ENCODE assay signal across 11 mouse cellular contexts in the genomic region with DNA sequence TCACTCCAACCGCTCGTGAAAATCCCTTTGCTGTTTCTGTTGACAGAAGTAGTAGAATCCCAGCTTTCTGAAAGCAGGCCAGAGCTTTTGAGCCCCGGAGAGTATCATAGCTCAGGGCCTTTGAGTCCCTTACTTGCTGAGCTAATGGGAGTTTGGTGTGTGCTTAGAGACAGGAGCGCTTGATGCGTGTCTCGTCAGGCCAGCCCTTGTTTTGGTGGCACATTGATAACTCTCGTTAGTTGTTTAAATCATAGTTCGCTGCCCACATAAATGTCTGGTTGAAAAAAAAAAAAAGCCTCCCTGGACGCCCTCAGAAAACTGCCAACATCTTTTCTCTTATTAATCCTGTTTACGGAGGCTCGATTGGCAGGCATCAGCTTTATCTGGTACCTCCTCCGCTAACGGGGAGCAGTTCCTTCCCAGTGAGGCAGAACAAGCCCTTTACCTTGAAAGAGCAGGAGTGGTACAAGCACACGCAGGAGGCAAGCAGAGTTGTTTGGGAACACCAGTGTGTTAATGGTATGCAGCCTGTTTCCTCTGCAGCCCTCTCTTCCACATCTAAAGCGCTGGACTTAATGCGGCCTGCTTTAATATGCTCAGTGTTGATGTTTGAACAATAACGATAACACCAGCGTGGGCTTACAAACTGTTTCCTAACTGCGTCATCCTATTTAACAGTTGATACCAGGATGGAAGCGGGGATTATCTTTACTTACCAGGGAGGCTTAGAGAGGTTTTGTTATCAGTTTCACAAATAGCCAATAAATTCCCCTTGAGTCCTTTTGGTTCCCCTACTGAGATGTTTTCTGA. TPM values are rescaled to one million over a fixed set of nuclear protein-coding genes. Genes with fewer than 3 reads are reported as not detected.
DNase-seq lines count a peak whose midpoint lies in the region; ATAC-seq and TF ChIP-seq lines count a peak whose summit lies in the region.
"Had no signal": no experiment of that assay in that cellular context is flagged by ENCODE, and none has a peak within 500 bp of the region (broad histone marks: within the 10 kb centered on the region; RNA-seq: fewer than 3 reads in every experiment).

No protein-coding gene starts in this region.

- peak overlapping the region; percentile 11 for H3K4me2 ChIP-seq in forebrain, embryonic 13.5 days
- H3K4me2 ChIP-seq in forebrain, embryonic 12.5 days, result no peak overlapping the region
- H3K4me2 ChIP-seq in forebrain, embryonic 15.5 days (replicated peaks), result peak overlapping the region; percentile 8; the same call in 1 of the 2 replicates
- peak overlapping the region; percentile 24; the same call in 1 of the 2 replicates for H3K4me2 ChIP-seq in midbrain, embryonic 12.5 days (replicated peaks)

- peaks cover 10% of the 10 kb centered on the region for H3K4me1 ChIP-seq in forebrain, embryonic 13.5 days
- peaks cover 15% of the 10 kb centered on the region for H3K4me1 ChIP-seq in forebrain, embryonic 12.5 days
- peaks cover 15% of the 10 kb centered on the region for H3K4me1 ChIP-seq in spleen, adult 2 months (ENCODE audit: control insufficient read depth, insufficient read depth, insufficient read length)
- H3K4me1 ChIP-seq in forebrain, embryonic 15.5 days, result peaks cover 14% of the 10 kb centered on the region
- H3K4me1 ChIP-seq in midbrain, embryonic 12.5 days, result peaks cover 9% of the 10 kb centered on the region

- no peak overlapping the region for H3K27ac ChIP-seq in forebrain, embryonic 13.5 days
- H3K27ac ChIP-seq in forebrain, embryonic 12.5 days, result no peak overlapping the region
- 0 out of 2 replicates have a peak overlapping the region, but pooled peaks have one; percentile 2 for H3K27ac ChIP-seq in spleen, adult 2 months (ENCODE audit: insufficient read depth, low read length)
- no peak overlapping the region for H3K27ac ChIP-seq in forebrain, embryonic 15.5 days (replicated peaks)
- H3K27ac ChIP-seq in midbrain, embryonic 12.5 days (replicated peaks), result peak overlapping the region; percentile 32
- H3K27ac ChIP-seq: left cerebral cortex, adult 2 months had no signal

- no peaks in the 10 kb centered on the region for H3K27me3 ChIP-seq in forebrain, embryonic 13.5 days
- H3K27me3 ChIP-seq in forebrain, embryonic 12.5 days, result no peaks in the 10 kb centered on the region
- no peaks in the 10 kb centered on the region for H3K27me3 ChIP-seq in spleen, adult 2 months (ENCODE audit: control insufficient read depth, insufficient read depth, low read length)
- H3K27me3 ChIP-seq in forebrain, embryonic 15.5 days, result no peaks in the 10 kb centered on the region
- H3K27me3 ChIP-seq in midbrain, embryonic 12.5 days, result no peaks in the 10 kb centered on the region

- H3K9ac ChIP-seq in forebrain, embryonic 13.5 days, result no peak overlapping the region
- H3K9ac ChIP-seq in forebrain, embryonic 12.5 days, result no peak overlapping the region
- no peak overlapping the region for H3K9ac ChIP-seq in forebrain, embryonic 15.5 days (replicated peaks)
- no peak overlapping the region for H3K9ac ChIP-seq in midbrain, embryonic 12.5 days (replicated peaks)

- DNase-seq in spleen, adult 2 months (ENCODE audit: low read depth in 1 of 2, low spot score in 2 of 2), result no peak
- DNase-seq in spleen, postnatal 4 days (ENCODE audit: low spot score in 2 of 2), result no peak
- no peak for DNase-seq in ovary, postnatal 36 days (ENCODE audit: low spot score)
- DNase-seq in natural killer cell, adult 2 months (ENCODE audit: low spot score in 2 of 2), result no peak

- H3K9me3 ChIP-seq in forebrain, embryonic 13.5 days (replicated peaks), result no peaks in the 10 kb centered on the region
- no peaks in the 10 kb centered on the region for H3K9me3 ChIP-seq in forebrain, embryonic 12.5 days
- H3K9me3 ChIP-seq in forebrain, embryonic 15.5 days, result no peaks in the 10 kb centered on the region
- H3K9me3 ChIP-seq in midbrain, embryonic 12.5 days, result no peaks in the 10 kb centered on the region

- TF ChIP-seq CTCF in spleen, adult 2 months (IDR thresholded peaks at IDR 0.05; ENCODE audit: extremely low read depth, insufficient read depth, insufficient read length, insufficient replicate concordance), result no peak

- TF ChIP-seq POLR2A in spleen, adult 2 months (IDR thresholded peaks at IDR 0.05; ENCODE audit: low read depth, low read length), result no peak

- ATAC-seq in forebrain, embryonic 13.5 days, result peak; percentile 43; the same call in 1 of the 2 replicates
- no peak for ATAC-seq in forebrain, embryonic 12.5 days (ENCODE audit: low FRiP score)
- no peak; the same call in 1 of the 2 replicates for ATAC-seq in forebrain, embryonic 15.5 days (replicated peaks)
- ATAC-seq in midbrain, embryonic 12.5 days (ENCODE audit: low FRiP score, low read depth), result peak; percentile 70; the same call in 1 of the 2 replicates
- ATAC-seq: intestine, postnatal 0 days; lung, postnatal 0 days had no signal

- H3K4me3 ChIP-seq in forebrain, embryonic 13.5 days, result no peak overlapping the region
- no peak overlapping the region for H3K4me3 ChIP-seq in forebrain, embryonic 12.5 days (replicated peaks)
- H3K4me3 ChIP-seq in spleen, adult 2 months (ENCODE audit: extremely low read depth, insufficient read depth, insufficient read length), result no peak overlapping the region
- no peak overlapping the region for H3K4me3 ChIP-seq in forebrain, embryonic 15.5 days
- no peak overlapping the region for H3K4me3 ChIP-seq in midbrain, embryonic 12.5 days
- H3K4me3 ChIP-seq: left cerebral cortex, adult 2 months had no signal

- no peaks in the 10 kb centered on the region for H3K36me3 ChIP-seq in forebrain, embryonic 13.5 days (ENCODE audit: poor library complexity, severe bottlenecking)
- no peaks in the 10 kb centered on the region for H3K36me3 ChIP-seq in forebrain, embryonic 12.5 days (replicated peaks)
- H3K36me3 ChIP-seq in spleen, adult 2 months (ENCODE audit: control insufficient read depth, insufficient read depth, low read length), result no peaks in the 10 kb centered on the region
- H3K36me3 ChIP-seq in forebrain, embryonic 15.5 days, result no peaks in the 10 kb centered on the region
- H3K36me3 ChIP-seq in midbrain, embryonic 12.5 days, result no peaks in the 10 kb centered on the region

- WGBS in forebrain, embryonic 13.5 days, result 28% methylated on average over 20 of the region's 20 CpGs
- 35% methylated on average over 20 of the region's 20 CpGs for WGBS in forebrain, embryonic 12.5 days
- 78% methylated on average over 20 of the region's 20 CpGs for WGBS in spleen, adult 2 months
- WGBS in forebrain, embryonic 15.5 days, result 25% methylated on average over 20 of the region's 20 CpGs
- 31% methylated on average over 20 of the region's 20 CpGs for WGBS in midbrain, embryonic 12.5 days

RNA-seq across cellular contexts. Expression of gene Glcci1, which starts 22.2 kb away (rescaled TPM):
- 9.6 and 14.6 TPM in 2 replicates for polyA plus RNA-seq in forebrain, embryonic 13.5 days (2015; fragmentation: Nextera tagmentation; extraction: Ambion mirVana)
- 18.8 and 22.0 TPM in 2 replicates for polyA plus RNA-seq in forebrain, embryonic 12.5 days (2016; fragmentation: Nextera tagmentation; extraction: Ambion mirVana)
- polyA plus RNA-seq in spleen, adult 2 months (2012; rRNA removed), result 11.2 and 14.0 TPM in 2 replicates
- polyA plus RNA-seq in forebrain, embryonic 15.5 days (2015; fragmentation: Nextera tagmentation; extraction: Ambion mirVana), result 16.9 and 19.0 TPM in 2 replicates
- 20.8 and 21.7 TPM in 2 replicates for polyA plus RNA-seq in midbrain, embryonic 12.5 days (2016; fragmentation: Nextera tagmentation; extraction: Ambion mirVana)

Comparison
In these comparisons a context has a peak if more than half of its experiments do, and no peak if none do; other contexts are left out.
1. ATAC-seq: peak in forebrain, embryonic 13.5 days (single experiment) and midbrain, embryonic 12.5 days (single experiment); none in forebrain, embryonic 12.5 days (single experiment) and forebrain, embryonic 15.5 days (single experiment).
2. H3K27ac ChIP-seq: peak in spleen, adult 2 months (single experiment) and midbrain, embryonic 12.5 days (single experiment); none in forebrain, embryonic 13.5 days (single experiment), forebrain, embryonic 12.5 days (single experiment) and forebrain, embryonic 15.5 days (single experiment).